Mouse (Mus musculus) spleen, embryonic (tissue): ENCODE results near the gene Uspl1.

Experiments used
- CTCF ChIA-PET: fragments of 350-600 bp; sonication (Branson Sonifier 250); formaldehyde crosslinking; loops from one replicate; lab custom pipeline; 2022; lab: Charles Lee

Gene Uspl1

GRCm38 (mm10) chr5:149253491-149253890 is 69.3 kb downstream of the Uspl1 start:
- CTCF ChIA-PET, result interaction anchor here (0.7 kb wide), 1 partner anchor 712 kb away, joined by 4 read pairs; no protein-coding TSS in a partner anchor

DNA sequence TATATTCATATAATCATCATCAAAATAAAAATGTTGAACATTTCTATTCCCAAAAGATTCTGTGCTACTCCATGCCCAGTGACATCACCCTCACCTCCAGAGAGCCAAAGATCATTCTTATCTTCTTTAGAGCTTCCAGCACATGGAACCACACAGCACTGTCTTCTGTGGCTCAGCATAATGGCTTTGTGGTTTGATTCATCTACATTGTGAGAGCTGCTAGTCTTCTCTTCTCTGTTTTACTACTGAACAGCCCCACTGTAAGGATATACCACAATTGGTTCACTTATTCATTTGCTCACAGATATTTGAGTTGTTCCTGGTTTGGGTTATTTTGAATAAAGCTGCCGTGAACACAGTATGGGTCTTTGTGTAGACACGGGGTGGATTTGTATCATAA is 71.4 kb downstream of the Uspl1 start:
- CTCF ChIA-PET, result no interaction called here

DNA sequence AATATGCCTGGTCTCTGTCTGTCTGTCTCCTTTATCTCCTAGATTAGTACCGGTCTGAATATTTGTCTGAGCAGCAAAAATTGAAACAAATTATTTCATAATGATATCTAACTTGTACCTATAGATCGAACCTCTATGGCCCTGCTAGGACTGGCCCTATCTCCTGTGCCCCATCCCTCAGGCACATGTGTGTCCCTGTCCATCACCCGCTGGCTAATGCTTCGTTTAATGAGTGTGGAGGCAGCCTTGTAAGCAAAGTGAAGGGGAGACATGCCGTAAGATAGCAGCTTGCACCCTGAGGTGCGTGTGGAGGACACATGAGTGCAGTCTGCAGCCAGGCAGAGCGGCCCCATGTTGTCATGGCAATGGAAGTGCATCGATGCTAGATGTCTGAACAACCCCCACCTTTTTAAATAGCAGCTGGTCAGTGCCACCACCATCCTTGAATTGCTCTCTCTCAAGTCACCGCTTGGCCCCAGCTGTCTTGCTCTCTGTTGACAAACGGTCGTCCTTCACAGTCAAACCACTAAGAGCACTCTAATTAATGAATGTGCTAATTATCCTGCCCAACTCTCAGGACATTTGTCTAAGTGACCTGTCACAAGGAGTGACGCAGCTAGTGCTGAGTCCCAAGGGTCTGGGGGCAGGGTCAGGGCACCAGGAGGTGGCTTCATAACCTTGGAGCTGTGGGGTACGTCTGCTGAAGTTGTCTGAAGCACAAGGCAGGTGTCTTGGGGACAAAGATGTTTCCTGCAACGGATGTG is 73.5 kb downstream of the Uspl1 start:
- CTCF ChIA-PET, result no interaction called here

DNA sequence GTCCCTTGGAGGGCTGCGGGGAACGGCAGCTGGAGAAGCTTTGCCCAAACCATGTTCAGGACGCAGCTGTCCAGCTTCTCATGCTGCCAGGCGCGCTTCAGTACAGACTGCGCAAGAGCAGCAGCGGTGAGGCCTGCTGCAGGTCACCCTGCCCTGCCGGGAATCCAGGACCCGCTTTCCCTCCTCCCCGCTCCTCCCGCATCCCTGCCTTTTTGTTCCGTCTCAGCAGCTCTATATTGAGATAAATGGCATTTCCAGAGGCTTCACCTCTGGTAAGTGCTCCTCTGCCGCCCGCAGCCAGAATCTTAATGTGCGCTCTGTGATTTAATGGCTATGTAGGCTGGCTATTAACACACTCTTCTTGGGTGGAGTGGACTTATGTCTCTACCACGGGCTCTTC is 74.9 kb downstream of the Uspl1 start:
- CTCF ChIA-PET, result no interaction called here

- CTCF ChIA-PET, result interaction anchor here (0.9 to 1.0 kb wide), 2 partner anchors 16 to 21 kb away, joined by 3 to 4 read pairs; no protein-coding TSS in a partner anchor
Measured at GRCm38 (mm10) chr5:149261449-149261848, 77.3 kb downstream of the Uspl1 start.

DNA sequence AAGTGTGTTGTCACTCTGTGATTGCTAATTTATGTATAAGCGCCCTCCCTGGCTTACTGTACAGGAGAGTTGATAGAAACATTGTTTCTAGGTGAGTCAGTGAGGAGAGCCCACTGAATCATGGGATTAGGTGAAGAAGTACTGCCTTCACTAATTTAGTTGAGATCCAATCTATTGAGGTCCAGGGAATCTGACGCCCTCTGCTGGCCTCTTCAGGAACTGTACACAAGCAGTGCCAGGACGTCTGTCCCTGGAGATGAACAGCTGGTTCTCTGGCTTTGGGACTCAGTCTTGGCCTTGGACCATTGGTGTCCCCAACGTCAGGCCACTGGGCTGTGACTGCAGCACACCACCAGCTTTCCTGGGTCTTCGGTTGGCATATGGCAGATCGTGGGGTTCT is 77.7 kb downstream of the Uspl1 start:
- CTCF ChIA-PET, result interaction anchor here (0.6 to 1.0 kb wide), 3 partner anchors 16 to 77 kb away, joined by 3 to 4 read pairs (median 3); partner anchors contain the start of genes Hmgb1 and Uspl1

DNA sequence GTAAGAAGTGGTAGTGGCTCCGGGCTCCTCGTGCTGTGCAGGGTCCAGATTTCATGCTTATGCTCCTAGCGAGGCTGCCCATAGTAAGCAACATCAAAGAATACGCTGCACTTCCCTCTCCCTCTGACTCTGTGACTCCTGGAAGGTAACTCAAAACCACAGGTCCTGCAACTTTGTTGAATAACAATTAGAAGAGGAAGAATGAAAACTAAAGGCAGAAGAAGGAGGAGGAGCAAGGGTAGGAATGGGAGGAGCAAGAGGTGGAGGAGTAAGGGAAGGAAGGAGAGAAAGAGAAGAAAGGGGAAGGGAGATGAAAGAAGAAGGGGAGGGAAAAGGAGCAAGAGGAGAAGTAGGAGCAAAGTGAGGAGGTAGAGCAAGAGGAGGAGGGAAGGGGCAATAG is 80.3 kb downstream of the Uspl1 start, which contains the start of gene Alox5ap:
Alox5ap (plus strand) TSS at position 363 of the 400 bp plus-strand sequence.
- CTCF ChIA-PET, result no interaction called here

- CTCF ChIA-PET, result no interaction called here
Measured at GRCm38 (mm10) chr5:149264878-149265279, 80.7 kb downstream of the Uspl1 start.
